Mouse (Mus musculus) embryonic facial prominence, embryonic 13.5 days (tissue): ENCODE measurements at regions not wholly inside any gene's neighbourhood (a gene's known extent, or its start where the extent isn't known, plus 50 kb on each side); places are given as distances from the start of the nearest gene placed in this dataset.
"Not testable (repeated sequence)": the region's sequence is repeated elsewhere in the genome, so short reads cannot be mapped to it uniquely, and the experiment has no call there.

Experiments
- ATAC-seq: fragments of 200-750 bp; cut with Nextera tagmentation; 2 replicates; pipeline ENCODE4 v1.8.0; 2017; ENCODE audit warnings: low read depth; ENCODE audit not compliant: insufficient number of reproducible peaks, insufficient read depth, low FRiP score, low TSS enrichment
- H3K27ac ChIP-seq: fragments of 300-500 bp; sonication (generic); 2 replicates; pipeline ENCODE4 v1.5.1; 2015; ENCODE audit warnings: moderate library complexity, mild to moderate bottlenecking, inconsistent platforms
- H3K27me3 ChIP-seq: fragments of 300-500 bp; sonication (generic); 2 replicates; pipeline ENCODE4 v1.6.1; 2015; ENCODE audit warnings: mild to moderate bottlenecking, inconsistent platforms
- H3K36me3 ChIP-seq: fragments of 300-500 bp; sonication (generic); 2 replicates; pipeline ENCODE4 v1.6.1; 2015; ENCODE audit warnings: mild to moderate bottlenecking, inconsistent platforms
- H3K4me1 ChIP-seq: fragments of 300-500 bp; sonication (generic); 2 replicates; pipeline ENCODE4 v1.6.1; 2015; ENCODE audit warnings: inconsistent platforms
- H3K4me2 ChIP-seq: fragments of 300-500 bp; sonication (generic); 2 replicates; pipeline ENCODE4 v1.6.1; 2015; ENCODE audit warnings: moderate library complexity, mild to moderate bottlenecking, inconsistent platforms
- H3K4me3 ChIP-seq: fragments of 300-500 bp; sonication (generic); 2 replicates; pipeline ENCODE4 v1.5.1; 2015; ENCODE audit warnings: mild to moderate bottlenecking, inconsistent platforms
- H3K9ac ChIP-seq: fragments of 300-500 bp; sonication (generic); 2 replicates; pipeline ENCODE4 v1.6.1; 2015; ENCODE audit warnings: mild to moderate bottlenecking, inconsistent platforms
- H3K9me3 ChIP-seq: fragments of 300-500 bp; sonication (generic); 2 replicates; pipeline ENCODE4 v1.6.1; 2016; ENCODE audit warnings: inconsistent platforms
- WGBS: fragments of 180-500 bp; shearing (Covaris S2); methylation state at CpG from one replicate; pipeline ENCODE4 v1.1.7; 2015; ENCODE audit warnings: mixed read lengths; 5-methylcytosine and 5-hydroxymethylcytosine counted together

GRCm38 (mm10) chr11:94882687-94883383, 53.2 kb upstream of the Col1a1 start:
- Histone ChIP-seq H3K4me1 (peaks cover 48% of the 10 kb centered on the region), H3K27ac (peak overlapping the region; percentile 100), H3K4me2 (peak overlapping the region; percentile 55), H3K27me3 (no peaks in the 10 kb centered on the region; the same call in 1 of the 2 replicates), H3K9me3 (no peaks in the 10 kb centered on the region), H3K36me3 (no peaks in the 10 kb centered on the region), H3K4me3 (peak overlapping the region; percentile 25), H3K9ac (peak overlapping the region; percentile 65)
- ATAC-seq, result peak; percentile 84
- WGBS, result under 1% methylated on average over 15 of the region's 19 CpGs

- ATAC-seq, result peak; percentile 80
- peak overlapping the region; percentile 25 for H3K4me3 ChIP-seq
- WGBS, result 6% methylated on average over 9 of the region's 9 CpGs
- H3K4me2 ChIP-seq, result peak overlapping the region; percentile 55
- no peaks in the 10 kb centered on the region; the same call in 1 of the 2 replicates for H3K27me3 ChIP-seq
- no peaks in the 10 kb centered on the region for H3K36me3 ChIP-seq
- H3K4me1 ChIP-seq, result peaks cover 55% of the 10 kb centered on the region
- no peaks in the 10 kb centered on the region for H3K9me3 ChIP-seq
- peak overlapping the region; percentile 100 for H3K27ac ChIP-seq
- peak overlapping the region; percentile 65 for H3K9ac ChIP-seq
Measured at GRCm38 (mm10) chr11:94881982-94882686, 53.9 kb upstream of the Col1a1 start.

GRCm38 (mm10) chr11:94880896-94881840, 54.9 kb upstream of the Col1a1 start:
- H3K4me1 ChIP-seq, result peaks cover 63% of the 10 kb centered on the region
- peak overlapping the region; percentile 100 for H3K27ac ChIP-seq
- H3K36me3 ChIP-seq, result no peaks in the 10 kb centered on the region
- ATAC-seq, result peak; percentile 24
- H3K9me3 ChIP-seq, result no peaks in the 10 kb centered on the region
- H3K4me3 ChIP-seq, result peak overlapping the region; percentile 25
- H3K4me2 ChIP-seq, result peak overlapping the region; percentile 55
- WGBS, result 3% methylated on average over 27 of the region's 27 CpGs
- H3K27me3 ChIP-seq, result no peaks in the 10 kb centered on the region; the same call in 1 of the 2 replicates
- H3K9ac ChIP-seq, result peak overlapping the region; percentile 65

GRCm38 (mm10) chr11:94876707-94877106, 59.3 kb upstream of the Col1a1 start:
- Histone ChIP-seq H3K9me3 (no peaks in the 10 kb centered on the region), H3K36me3 (no peaks in the 10 kb centered on the region), H3K9ac (no peak overlapping the region), H3K27ac (peak overlapping the region; percentile 3; the same call in 1 of the 2 replicates), H3K27me3 (no peaks in the 10 kb centered on the region), H3K4me3 (no peak overlapping the region), H3K4me1 (peaks cover 73% of the 10 kb centered on the region), H3K4me2 (no peak overlapping the region)
- ATAC-seq, result no peak
- WGBS, result 91% methylated on average over 1 of the region's 1 CpGs

GRCm38 (mm10) chr11:94875026-94875425, 61.0 kb upstream of the Col1a1 start:
- Histone ChIP-seq H3K27me3 (no peaks in the 10 kb centered on the region), H3K36me3 (no peaks in the 10 kb centered on the region), H3K4me1 (peaks cover 67% of the 10 kb centered on the region), H3K9ac (no peak overlapping the region), H3K4me2 (no peak overlapping the region), H3K27ac (peak overlapping the region; percentile 94; the same call in 1 of the 2 replicates), H3K9me3 (no peaks in the 10 kb centered on the region), H3K4me3 (no peak overlapping the region)
- 70% methylated on average over 7 of the region's 7 CpGs for WGBS
- ATAC-seq, result no peak

- WGBS, result 18% methylated on average over 7 of the region's 7 CpGs
- Histone ChIP-seq H3K4me3 (peak overlapping the region; percentile 19; the same call in 1 of the 2 replicates), H3K9me3 (no peaks in the 10 kb centered on the region), H3K4me2 (peak overlapping the region; percentile 60), H3K27me3 (no peaks in the 10 kb centered on the region), H3K9ac (0 out of 2 replicates have a peak overlapping the region, but pooled peaks have one; percentile 51), H3K36me3 (no peaks in the 10 kb centered on the region), H3K4me1 (peaks cover 67% of the 10 kb centered on the region), H3K27ac (peak overlapping the region; percentile 94)
- no peak; the same call in 1 of the 2 replicates for ATAC-seq
Measured at GRCm38 (mm10) chr11:94874155-94874561, 61.9 kb upstream of the Col1a1 start.

- Histone ChIP-seq H3K9me3 (no peaks in the 10 kb centered on the region), H3K9ac (peak overlapping the region; percentile 51), H3K36me3 (no peaks in the 10 kb centered on the region), H3K27ac (peak overlapping the region; percentile 94), H3K27me3 (no peaks in the 10 kb centered on the region), H3K4me2 (peak overlapping the region; percentile 60), H3K4me3 (peak overlapping the region; percentile 19), H3K4me1 (peaks cover 67% of the 10 kb centered on the region)
- 1% methylated on average over 7 of the region's 7 CpGs for WGBS
- ATAC-seq, result no peak
Measured at GRCm38 (mm10) chr11:94873693-94874092, 62.3 kb upstream of the Col1a1 start.

- Histone ChIP-seq H3K4me3 (peak overlapping the region; percentile 30), H3K27ac (peak overlapping the region; percentile 94), H3K27me3 (no peaks in the 10 kb centered on the region), H3K36me3 (no peaks in the 10 kb centered on the region), H3K4me2 (peak overlapping the region; percentile 60), H3K4me1 (peaks cover 62% of the 10 kb centered on the region), H3K9me3 (0 out of 2 replicates have a peak, but pooled peaks cover 3% of the 10 kb centered on the region), H3K9ac (peak overlapping the region; percentile 51)
- ATAC-seq, result peak; percentile 73
- under 1% methylated on average over 19 of the region's 19 CpGs for WGBS
Measured at GRCm38 (mm10) chr11:94872921-94873320, 63.1 kb upstream of the Col1a1 start.

GRCm38 (mm10) chr11:94870341-94870740, 65.7 kb upstream of the Col1a1 start:
- Histone ChIP-seq H3K4me3 (no peak overlapping the region), H3K4me2 (peak overlapping the region; percentile 39), H3K9me3 (0 out of 2 replicates have a peak, but pooled peaks cover 3% of the 10 kb centered on the region), H3K9ac (no peak overlapping the region), H3K27ac (no peak overlapping the region; the same call in 1 of the 2 replicates), H3K4me1 (peaks cover 49% of the 10 kb centered on the region), H3K27me3 (no peaks in the 10 kb centered on the region), H3K36me3 (no peaks in the 10 kb centered on the region)
- ATAC-seq, result no peak
- 4% methylated on average over 1 of the region's 1 CpGs for WGBS

- not testable (repeated sequence) for H3K27me3 ChIP-seq, H3K4me3 ChIP-seq, H3K9ac ChIP-seq, H3K36me3 ChIP-seq, H3K9me3 ChIP-seq, H3K27ac ChIP-seq
- WGBS, result 14% methylated on average over 4 of the region's 4 CpGs
- peaks cover 44% of the 10 kb centered on the region for H3K4me1 ChIP-seq
- H3K4me2 ChIP-seq, result peak overlapping the region; percentile 39
- ATAC-seq, result peak; percentile 39; the same call in 1 of the 2 replicates
Measured at GRCm38 (mm10) chr11:94869866-94870265, 66.2 kb upstream of the Col1a1 start.
